22 mouse cellular contexts compared by ENCODE assay signal in the genomic region with DNA sequence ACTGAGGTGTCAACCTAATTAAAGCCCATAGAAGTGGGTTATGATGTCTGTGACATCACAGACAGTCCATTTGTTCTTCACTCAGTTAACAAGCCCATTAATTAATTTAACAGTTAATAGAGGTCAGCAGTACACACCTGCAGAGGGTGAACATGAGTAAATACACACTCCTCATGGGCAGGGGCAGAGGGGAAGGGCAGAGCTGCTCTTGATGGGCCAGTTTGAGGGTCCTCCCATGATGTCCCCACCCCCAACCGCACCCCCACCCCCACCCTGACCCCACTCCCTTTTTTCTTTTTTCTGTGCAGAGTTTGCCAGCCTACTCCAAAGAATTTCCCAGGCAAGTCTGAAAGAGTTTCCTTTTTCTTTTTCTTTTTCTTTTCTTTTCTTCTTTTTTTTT. TPM values are rescaled to one million over a fixed set of nuclear protein-coding genes. Genes with fewer than 3 reads are reported as not detected.
DNase-seq lines count a peak whose midpoint lies in the region; ATAC-seq and TF ChIP-seq lines count a peak whose summit lies in the region.
"Had no signal": no experiment of that assay in that cellular context is flagged by ENCODE, and none has a peak within 500 bp of the region (broad histone marks: within the 10 kb centered on the region; RNA-seq: fewer than 3 reads in every experiment).

No protein-coding gene starts in this region.

- no peak for DNase-seq in forebrain, embryonic 10.5 days (ENCODE audit: extremely low spot score, low spot score)
- DNase-seq in forebrain, postnatal 0 days: no peak
- DNase-seq in neural tube, embryonic 11.5 days (ENCODE audit: low spot score): no peak
- no peak for DNase-seq in neural tube, embryonic 10.5 days (ENCODE audit: extremely low spot score, low spot score)
- DNase-seq in heart, adult 2 months: no peak
- no peak for DNase-seq in Muller cell, postnatal 12 days (ENCODE audit: inconsistent ontology term)
- DNase-seq: adrenal gland, adult 8-10 months; cerebellum, adult 11 months; gastrocnemius, adult 2 months; kidney, adult 8-10 months; kidney, postnatal 36 days; right cerebral cortex, postnatal 14 days; thymus, postnatal 14 days had no signal

- TF ChIP-seq POLR2A in heart, adult 2 months (IDR thresholded peaks at IDR 0.05; ENCODE audit: insufficient read depth, low read depth, low read length): no peak

- peak overlapping the region; percentile 24; the same call in 1 of the 2 replicates for H3K4me3 ChIP-seq in forebrain, embryonic 10.5 days
- H3K4me3 ChIP-seq in forebrain, postnatal 0 days (ENCODE audit: low read depth, low read length): no peak overlapping the region
- no peak overlapping the region for H3K4me3 ChIP-seq in neural tube, embryonic 11.5 days (ENCODE audit: low read depth, low read length)
- H3K4me3 ChIP-seq in hindbrain, embryonic 13.5 days: no peak overlapping the region
- no peak overlapping the region for H3K4me3 ChIP-seq in neural tube, embryonic 15.5 days (replicated peaks)
- no peak overlapping the region for H3K4me3 ChIP-seq in heart, adult 2 months
- H3K4me3 ChIP-seq: liver, embryonic 15.5 days had no signal

- WGBS in forebrain, embryonic 10.5 days: 6% methylated on average over 1 of the region's 1 CpGs
- 0% methylated on average over 1 of the region's 1 CpGs for WGBS in forebrain, postnatal 0 days
- 0% methylated on average over 1 of the region's 1 CpGs for WGBS in neural tube, embryonic 11.5 days
- 9% methylated on average over 1 of the region's 1 CpGs for WGBS in hindbrain, embryonic 13.5 days
- 0% methylated on average over 1 of the region's 1 CpGs for WGBS in neural tube, embryonic 15.5 days
- WGBS in heart, adult 2 months: 44% methylated on average over 1 of the region's 1 CpGs

- no peak overlapping the region for H3K9ac ChIP-seq in forebrain, postnatal 0 days
- no peak overlapping the region for H3K9ac ChIP-seq in neural tube, embryonic 11.5 days (ENCODE audit: low read length)
- H3K9ac ChIP-seq in hindbrain, embryonic 13.5 days: no peak overlapping the region
- H3K9ac ChIP-seq in neural tube, embryonic 15.5 days (replicated peaks): no peak overlapping the region
- H3K9ac ChIP-seq in heart, adult 2 months (ENCODE audit: low read depth, low read length): no peak overlapping the region
- H3K9ac ChIP-seq: embryonic facial prominence, embryonic 12.5 days; liver, embryonic 15.5 days had no signal

- ATAC-seq in forebrain, postnatal 0 days: no peak
- ATAC-seq in neural tube, embryonic 11.5 days (ENCODE audit: insufficient read depth, low FRiP score, low TSS enrichment): peak; percentile 25; the same call in 1 of the 2 replicates
- ATAC-seq in hindbrain, embryonic 13.5 days (ENCODE audit: low FRiP score): no peak
- no peak for ATAC-seq in neural tube, embryonic 15.5 days (ENCODE audit: low FRiP score)
- ATAC-seq: CD4-positive, CD25-positive, alpha-beta regulatory T cell, adult 4 months; lung, postnatal 0 days had no signal

- H3K9me3 ChIP-seq in forebrain, embryonic 10.5 days: no peaks in the 10 kb centered on the region
- H3K9me3 ChIP-seq in forebrain, postnatal 0 days (ENCODE audit: low read length): no peaks in the 10 kb centered on the region
- no peaks in the 10 kb centered on the region for H3K9me3 ChIP-seq in neural tube, embryonic 11.5 days (ENCODE audit: control insufficient read depth, low read length)
- H3K9me3 ChIP-seq in hindbrain, embryonic 13.5 days: no peaks in the 10 kb centered on the region
- H3K9me3 ChIP-seq in neural tube, embryonic 15.5 days (replicated peaks): no peaks in the 10 kb centered on the region
- H3K9me3 ChIP-seq: embryonic facial prominence, embryonic 12.5 days; limb, embryonic 13.5 days had no signal

- no peaks in the 10 kb centered on the region for H3K79me2 ChIP-seq in heart, adult 2 months (replicated peaks; ENCODE audit: control insufficient read depth, insufficient read depth, low read length)

- no peaks in the 10 kb centered on the region; the same call in 1 of the 2 replicates for H3K27me3 ChIP-seq in forebrain, embryonic 10.5 days (ENCODE audit: poor library complexity, severe bottlenecking)
- no peaks in the 10 kb centered on the region for H3K27me3 ChIP-seq in forebrain, postnatal 0 days (ENCODE audit: insufficient read depth, low read length)
- no peaks in the 10 kb centered on the region for H3K27me3 ChIP-seq in neural tube, embryonic 11.5 days (ENCODE audit: control insufficient read depth, insufficient read depth, low read length)
- H3K27me3 ChIP-seq in hindbrain, embryonic 13.5 days: no peaks in the 10 kb centered on the region
- H3K27me3 ChIP-seq in neural tube, embryonic 15.5 days (replicated peaks): no peaks in the 10 kb centered on the region
- no peaks in the 10 kb centered on the region for H3K27me3 ChIP-seq in heart, adult 2 months (ENCODE audit: control insufficient read depth, insufficient read depth, low read length)
- H3K27me3 ChIP-seq: embryonic facial prominence, embryonic 12.5 days; liver, embryonic 15.5 days had no signal

- H3K4me1 ChIP-seq in forebrain, embryonic 10.5 days: peaks cover 43% of the 10 kb centered on the region
- H3K4me1 ChIP-seq in forebrain, postnatal 0 days (ENCODE audit: insufficient read depth): peaks cover 14% of the 10 kb centered on the region
- peaks cover 11% of the 10 kb centered on the region for H3K4me1 ChIP-seq in neural tube, embryonic 11.5 days (ENCODE audit: control insufficient read depth, insufficient read depth, low read length)
- peaks cover 53% of the 10 kb centered on the region for H3K4me1 ChIP-seq in hindbrain, embryonic 13.5 days (replicated peaks)
- peaks cover 41% of the 10 kb centered on the region for H3K4me1 ChIP-seq in neural tube, embryonic 15.5 days
- no peaks in the 10 kb centered on the region for H3K4me1 ChIP-seq in heart, adult 2 months (ENCODE audit: control insufficient read depth, insufficient read depth, low read length)
- H3K4me1 ChIP-seq: liver, embryonic 15.5 days had no signal

- no peak for TF ChIP-seq EP300 in heart, adult 2 months (IDR thresholded peaks at IDR 0.05; ENCODE audit: insufficient read depth, low read depth, low read length)

- TF ChIP-seq CTCF in forebrain, postnatal 0 days (IDR thresholded peaks at IDR 0.05; ENCODE audit: low read depth): no peak
- no peak for TF ChIP-seq CTCF in heart, adult 2 months (IDR thresholded peaks at IDR 0.05)

- H3K36me3 ChIP-seq in forebrain, embryonic 10.5 days (replicated peaks): no peaks in the 10 kb centered on the region
- H3K36me3 ChIP-seq in forebrain, postnatal 0 days (ENCODE audit: insufficient read depth): no peaks in the 10 kb centered on the region
- no peaks in the 10 kb centered on the region for H3K36me3 ChIP-seq in neural tube, embryonic 11.5 days (ENCODE audit: control insufficient read depth, insufficient read depth, low read length)
- no peaks in the 10 kb centered on the region for H3K36me3 ChIP-seq in hindbrain, embryonic 13.5 days
- H3K36me3 ChIP-seq in neural tube, embryonic 15.5 days: no peaks in the 10 kb centered on the region
- H3K36me3 ChIP-seq in heart, adult 2 months (ENCODE audit: control insufficient read depth, insufficient read depth, low read length): no peaks in the 10 kb centered on the region
- H3K36me3 ChIP-seq: embryonic facial prominence, embryonic 12.5 days; limb, embryonic 13.5 days; liver, embryonic 15.5 days had no signal

- H3K4me2 ChIP-seq in forebrain, postnatal 0 days (ENCODE audit: low read depth): no peak overlapping the region
- H3K4me2 ChIP-seq in neural tube, embryonic 11.5 days (ENCODE audit: low read depth): no peak overlapping the region
- H3K4me2 ChIP-seq in hindbrain, embryonic 13.5 days: no peak overlapping the region; the same call in 1 of the 2 replicates
- no peak overlapping the region for H3K4me2 ChIP-seq in neural tube, embryonic 15.5 days
- H3K4me2 ChIP-seq: liver, embryonic 15.5 days had no signal

- peak overlapping the region; percentile 82 for H3K27ac ChIP-seq in forebrain, embryonic 10.5 days
- H3K27ac ChIP-seq in forebrain, postnatal 0 days (ENCODE audit: low read depth, low read length): no peak overlapping the region; the same call in 1 of the 2 replicates
- no peak overlapping the region for H3K27ac ChIP-seq in neural tube, embryonic 11.5 days (ENCODE audit: low read depth, low read length)
- peak overlapping the region; percentile 80 for H3K27ac ChIP-seq in hindbrain, embryonic 13.5 days
- peak overlapping the region; percentile 39; the same call in 1 of the 2 replicates for H3K27ac ChIP-seq in neural tube, embryonic 15.5 days (replicated peaks)
- no peak overlapping the region for H3K27ac ChIP-seq in heart, adult 2 months
- H3K27ac ChIP-seq: gastrocnemius, adult 2 months; limb, embryonic 13.5 days; liver, embryonic 15.5 days; stomach, postnatal 0 days had no signal

- intact Hi-C loops in heart, adult 2 months (cut with DNase I): no loop called here

RNA-seq across cellular contexts. Expression of gene Dok5, which starts 39.9 kb away (rescaled TPM):
- polyA plus RNA-seq in forebrain, embryonic 10.5 days (2016; fragmentation: Nextera tagmentation; extraction: Ambion mirVana): 4.6 and 6.1 TPM in 2 replicates
- 50.2 and 93.9 TPM in 2 replicates for total RNA-seq in forebrain, postnatal 0 days (2014; rRNA removed)
- 79.9 and 128 TPM in 2 replicates for polyA plus RNA-seq in forebrain, postnatal 0 days (2015; fragmentation: Nextera tagmentation; extraction: Ambion mirVana)
- polyA plus RNA-seq in neural tube, embryonic 11.5 days (2014; fragmentation: Nextera tagmentation; extraction: Ambion mirVana): 18.8 and 23.5 TPM in 2 replicates
- polyA plus RNA-seq in hindbrain, embryonic 13.5 days (2015; fragmentation: Nextera tagmentation; extraction: Ambion mirVana): 63.7 and 64.6 TPM in 2 replicates
- polyA plus RNA-seq in neural tube, embryonic 15.5 days (2015; fragmentation: Nextera tagmentation; extraction: Ambion mirVana): 57.2 and 70.9 TPM in 2 replicates
- under 1 TPM in 1 of 2 experiments, not detected in 1; 0.41 TPM for total RNA-seq in heart, adult 2 months (2021)
- 1.4 and 1.6 TPM in 2 replicates for polyA plus RNA-seq in heart, adult 2 months (2012; rRNA removed)
- total RNA-seq: granulocyte monocyte progenitor cell, adult 5-6 weeks had no signal
- polyA plus RNA-seq: CD4-positive, CD25-positive, alpha-beta regulatory T cell, adult 4 months had no signal

Comparison
In these comparisons a context has a peak if more than half of its experiments do, and no peak if none do; other contexts are left out.
1. H3K27ac ChIP-seq: peak in forebrain, embryonic 10.5 days (single experiment), hindbrain, embryonic 13.5 days (single experiment) and neural tube, embryonic 15.5 days (single experiment); none in forebrain, postnatal 0 days (single experiment), neural tube, embryonic 11.5 days (single experiment) and heart, adult 2 months (single experiment).